Mouse (Mus musculus) ES-Bruce4 (cell line): ENCODE data around the gene Gngt2.

Source experiments
- CTCF ChIP-seq: IDR thresholded peaks from one replicate; pipeline ENCODE4 v1.8.1; 2011; ENCODE audit warnings: low read depth, low read length
- EP300 ChIP-seq: IDR thresholded peaks from 2 replicates; pipeline ENCODE4 v1.6.1; 2011; ENCODE audit warnings: low read depth, low read length; ENCODE audit not compliant: insufficient read depth
- POLR2A ChIP-seq: IDR thresholded peaks from one replicate; pipeline ENCODE4 v1.8.1; 2011; ENCODE audit warnings: low read length; ENCODE audit not compliant: insufficient read depth

DNA sequence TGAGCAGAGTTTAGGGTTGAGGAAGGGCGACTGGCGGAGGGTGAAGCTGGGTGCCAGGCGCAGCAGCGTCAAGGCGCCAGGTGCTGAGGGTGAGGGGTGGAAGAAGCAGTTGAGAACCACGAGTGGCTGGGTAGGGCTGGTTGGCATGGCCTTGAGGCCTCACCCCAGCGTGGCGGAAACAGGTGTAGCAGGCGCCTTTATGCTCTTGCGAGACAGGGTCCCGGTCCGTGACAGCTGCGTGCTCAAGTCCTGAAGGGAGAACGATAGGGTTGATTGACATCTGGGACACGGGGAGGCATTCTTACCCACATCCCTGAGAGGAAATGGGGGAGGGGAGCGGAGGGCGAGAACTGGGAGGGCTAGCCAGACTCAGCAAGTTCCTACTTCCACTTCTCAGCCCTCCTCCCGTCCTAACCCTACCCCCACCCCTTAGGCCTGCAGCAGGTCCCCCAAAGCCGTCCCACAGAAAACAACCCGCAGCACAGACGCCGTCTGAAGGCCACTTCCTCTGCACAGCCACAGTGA lies 2.8 kb upstream of the Gngt2 start:
- TF ChIP-seq CTCF: no peak
- TF ChIP-seq POLR2A: no peak
- TF ChIP-seq EP300: no peak
